ENCODE assay signal across 9 mouse cellular contexts in genomic region chr13:73499893-73500604, GRCm38 (mm10). TPM values are rescaled to one million over a fixed set of nuclear protein-coding genes. Genes with fewer than 3 reads are reported as not detected.
DNase-seq lines count a peak whose midpoint lies in the region; ATAC-seq and TF ChIP-seq lines count a peak whose summit lies in the region.
"Had no signal": no experiment of that assay in that cellular context is flagged by ENCODE, and none has a peak within 500 bp of the region (broad histone marks: within the 10 kb centered on the region; RNA-seq: fewer than 3 reads in every experiment).

No protein-coding gene starts in this region.

- no peak overlapping the region for H3K4me2 ChIP-seq in intestine, embryonic 15.5 days (replicated peaks)
- H3K4me2 ChIP-seq in intestine, postnatal 0 days (replicated peaks; ENCODE audit: low read depth), result no peak overlapping the region
- H3K4me2 ChIP-seq: embryonic facial prominence, embryonic 15.5 days had no signal

- no peaks in the 10 kb centered on the region for H3K27me3 ChIP-seq in intestine, embryonic 15.5 days (replicated peaks)
- H3K27me3 ChIP-seq in intestine, postnatal 0 days (replicated peaks; ENCODE audit: control insufficient read depth, insufficient read depth, low read length), result no peaks in the 10 kb centered on the region
- H3K27me3 ChIP-seq: embryonic facial prominence, embryonic 15.5 days had no signal

- no peak overlapping the region for H3K4me3 ChIP-seq in intestine, embryonic 15.5 days (replicated peaks)
- H3K4me3 ChIP-seq in intestine, postnatal 0 days (ENCODE audit: low read depth, low read length), result no peak overlapping the region
- H3K4me3 ChIP-seq: embryonic facial prominence, embryonic 15.5 days had no signal

- no peak overlapping the region for H3K9ac ChIP-seq in intestine, embryonic 15.5 days
- no peak overlapping the region for H3K9ac ChIP-seq in intestine, postnatal 0 days (ENCODE audit: low read depth, low read length)
- H3K9ac ChIP-seq: embryonic facial prominence, embryonic 15.5 days had no signal

- no peaks in the 10 kb centered on the region for H3K4me1 ChIP-seq in intestine, embryonic 15.5 days (replicated peaks)
- H3K4me1 ChIP-seq in intestine, postnatal 0 days (replicated peaks; ENCODE audit: control insufficient read depth, insufficient read depth, low read length), result no peaks in the 10 kb centered on the region
- H3K4me1 ChIP-seq: embryonic facial prominence, embryonic 15.5 days had no signal

- H3K9me3 ChIP-seq in intestine, embryonic 15.5 days, result no peaks in the 10 kb centered on the region
- H3K9me3 ChIP-seq in intestine, postnatal 0 days (ENCODE audit: control insufficient read depth), result no peaks in the 10 kb centered on the region
- H3K9me3 ChIP-seq: embryonic facial prominence, embryonic 15.5 days had no signal

- no peak overlapping the region for H3K27ac ChIP-seq in intestine, embryonic 15.5 days
- no peak overlapping the region for H3K27ac ChIP-seq in intestine, postnatal 0 days (ENCODE audit: low read depth, low read length)
- H3K27ac ChIP-seq: embryonic facial prominence, embryonic 15.5 days had no signal

- no peak for TF ChIP-seq CTCF in intestine, postnatal 0 days (IDR thresholded peaks at IDR 0.05; ENCODE audit: low read depth)

- peak; percentile 62 for DNase-seq in c-Kit-positive CD71-positive TER-119-negative erythroid progenitor cells, embryonic 14.5 days (ENCODE audit: low read depth)
- DNase-seq in lung, postnatal 25 days (ENCODE audit: low spot score), result peak; percentile 54
- no peak for DNase-seq in cerebellum, adult 9-10 months
- DNase-seq in MN1 (ENCODE audit: low spot score), result no peak
- DNase-seq: right cerebral cortex, postnatal 4 days had no signal

- WGBS in intestine, embryonic 15.5 days, result 67% methylated on average over 6 of the region's 6 CpGs
- WGBS in intestine, postnatal 0 days, result 64% methylated on average over 6 of the region's 6 CpGs

- 0 out of 2 replicates have a peak, but pooled peaks cover 14% of the 10 kb centered on the region for H3K36me3 ChIP-seq in intestine, embryonic 15.5 days
- H3K36me3 ChIP-seq in intestine, postnatal 0 days (ENCODE audit: control insufficient read depth, insufficient read depth), result peaks cover 4% of the 10 kb centered on the region

- ATAC-seq in intestine, embryonic 15.5 days, result peak; percentile 58; the same call in 1 of the 2 replicates
- ATAC-seq in intestine, postnatal 0 days, result no peak
- ATAC-seq in granulocyte monocyte progenitor cell, adult 5-6 weeks (replicated peaks; ENCODE audit: poor library complexity, severe bottlenecking), result peak; percentile 49

RNA-seq across cellular contexts. Expression of gene Lpcat1, which starts 33.1 kb away (rescaled TPM):
- polyA plus RNA-seq in intestine, embryonic 15.5 days (2015; fragmentation: Nextera tagmentation; extraction: Ambion mirVana), result 19.8 and 22.5 TPM in 2 replicates
- 8.2 and 8.4 TPM in 2 replicates for polyA plus RNA-seq in intestine, postnatal 0 days (2015; fragmentation: Nextera tagmentation; extraction: Ambion mirVana)
- 16.0 and 19.0 TPM in 2 replicates for total RNA-seq in granulocyte monocyte progenitor cell, adult 5-6 weeks (2014; fragmentation: Nextera tagmentation)
- 19.8 and 32.3 TPM in 2 replicates for total RNA-seq in granulocyte monocyte progenitor cell, adult 5-6 weeks (2017)

RNA-seq across cellular contexts. Expression of gene Slc6a3, which starts 36.5 kb away (rescaled TPM):
- polyA plus RNA-seq in intestine, embryonic 15.5 days (2015; fragmentation: Nextera tagmentation; extraction: Ambion mirVana), result 0.34 and 0.41 TPM in 2 replicates
- 4.3 and 5.0 TPM in 2 replicates for polyA plus RNA-seq in intestine, postnatal 0 days (2015; fragmentation: Nextera tagmentation; extraction: Ambion mirVana)
- not detected in 2 replicates for total RNA-seq in granulocyte monocyte progenitor cell, adult 5-6 weeks (2014; fragmentation: Nextera tagmentation)
- total RNA-seq in granulocyte monocyte progenitor cell, adult 5-6 weeks (2017), result not detected in 2 replicates

Comparison
In these comparisons a context has a peak if more than half of its experiments do, and no peak if none do; other contexts are left out.
1. DNase-seq: peak in c-Kit-positive CD71-positive TER-119-negative erythroid progenitor cells, embryonic 14.5 days (single experiment) and lung, postnatal 25 days (single experiment); none in cerebellum, adult 9-10 months (single experiment) and MN1 (single experiment).